Mouse (Mus musculus) lung, postnatal 36 days (tissue): Measurements from ENCODE around the gene Sstr4.

ENCODE experiments used
- DNase-seq: peaks from one replicate; pipeline ENCODE4 v3.0.0; 2022; ENCODE audit warnings: mixed read lengths

Sstr4 gene

DNA sequence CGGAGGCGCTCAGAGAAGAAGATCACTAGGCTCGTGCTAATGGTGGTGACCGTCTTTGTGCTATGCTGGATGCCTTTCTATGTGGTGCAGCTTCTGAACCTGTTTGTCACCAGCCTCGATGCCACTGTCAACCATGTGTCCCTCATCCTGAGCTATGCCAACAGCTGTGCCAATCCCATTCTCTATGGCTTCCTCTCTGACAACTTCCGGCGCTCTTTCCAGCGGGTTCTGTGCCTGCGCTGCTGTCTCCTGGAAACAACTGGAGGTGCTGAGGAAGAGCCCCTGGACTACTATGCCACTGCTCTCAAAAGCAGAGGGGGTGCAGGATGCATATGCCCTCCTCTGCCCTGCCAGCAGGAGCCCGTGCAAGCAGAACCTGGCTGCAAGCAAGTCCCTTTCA, 1.1 kb downstream of the Sstr4 start:
- DNase-seq: no peak

DNA sequence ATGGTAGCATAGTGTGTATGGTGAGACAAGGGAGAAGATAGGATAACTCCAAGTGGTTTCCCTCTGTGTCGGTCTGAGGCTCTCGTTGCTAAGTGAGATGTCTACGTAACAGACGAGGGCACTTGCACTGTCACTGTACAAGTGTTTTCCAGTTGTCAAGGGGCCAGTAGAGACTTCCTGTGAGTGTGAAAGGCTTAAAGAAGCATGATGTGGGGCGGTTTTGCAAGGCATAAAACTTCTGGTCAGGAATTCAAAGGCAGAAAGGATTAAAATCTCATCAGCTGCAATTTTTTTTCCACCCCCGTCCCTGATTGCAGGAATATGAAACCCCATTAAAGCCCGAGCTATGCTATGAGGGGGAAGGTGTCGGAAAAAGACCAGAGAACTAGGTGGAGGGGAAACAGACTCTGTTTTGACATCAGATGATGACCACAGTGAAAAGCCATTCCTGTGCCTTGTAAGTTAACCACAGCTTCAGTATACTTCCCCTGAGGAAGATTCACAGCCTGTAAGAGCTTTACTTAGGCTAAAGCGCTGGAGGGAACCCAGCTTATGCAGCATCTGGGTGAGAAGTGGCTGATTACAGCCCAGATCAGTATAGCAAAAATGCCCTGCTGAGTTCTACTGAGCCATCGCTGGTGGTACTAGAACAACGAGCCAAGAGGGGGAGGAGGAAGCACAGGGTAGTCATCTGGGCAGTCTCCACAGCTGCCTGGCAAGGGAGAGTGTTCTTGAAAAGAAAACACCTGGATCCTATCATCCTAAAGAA, 2.1 kb downstream of the Sstr4 start:
- DNase-seq: peak; percentile 47

DNA sequence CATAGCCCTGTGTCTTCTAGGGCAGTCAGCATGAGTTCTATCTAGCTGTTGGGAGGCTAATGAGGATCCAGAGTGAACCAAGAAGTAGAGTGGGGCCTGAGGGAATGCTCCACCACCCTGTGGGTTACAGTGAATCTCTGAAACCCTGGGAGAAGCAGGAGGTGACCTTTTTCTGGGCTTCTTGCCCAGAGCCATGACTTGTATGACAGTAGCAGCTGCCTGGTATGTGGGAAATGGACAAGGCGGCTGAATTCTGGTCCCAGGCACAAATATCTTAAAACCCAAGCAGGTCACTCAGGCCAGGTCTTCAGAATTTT, 2.6 kb downstream of the Sstr4 start:
- peak; percentile 77 for DNase-seq

DNA sequence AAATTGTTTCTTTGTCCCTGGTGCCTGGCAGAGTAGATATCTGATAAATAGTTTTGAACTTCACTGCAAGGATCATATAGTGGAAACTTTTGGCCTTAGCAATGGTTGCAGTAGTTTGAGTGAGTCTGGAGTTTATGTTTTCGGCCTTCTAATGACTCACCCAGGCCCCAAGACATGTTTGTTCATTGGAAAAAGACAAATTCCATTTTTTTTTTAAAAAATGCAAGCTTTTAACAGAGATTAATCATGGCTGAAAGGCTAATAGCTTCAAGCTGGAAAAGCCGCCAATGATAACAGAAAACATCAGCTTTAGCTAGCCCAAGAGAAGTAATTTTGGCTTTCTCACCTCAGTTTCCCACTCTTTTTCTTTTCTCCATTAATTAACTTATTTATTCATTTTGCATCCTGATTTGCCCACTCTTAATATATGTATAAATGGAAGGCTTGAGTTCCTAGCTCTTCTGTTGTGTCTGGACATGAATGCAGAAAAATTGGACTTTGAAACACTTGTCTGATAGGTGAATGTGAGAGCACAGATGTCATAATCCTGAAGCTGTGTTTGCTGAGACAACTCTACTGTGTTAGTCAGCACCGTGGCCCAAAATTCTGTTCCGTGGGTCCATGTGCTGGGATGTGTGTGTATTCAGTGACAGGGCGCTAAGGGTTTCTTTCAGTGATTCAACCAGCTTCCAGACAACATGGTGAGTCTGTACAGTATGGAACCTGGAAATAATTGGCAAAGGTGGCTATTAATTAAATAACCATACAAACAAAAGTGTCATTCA, 3.9 kb downstream of the Sstr4 start:
- no peak for DNase-seq

DNA sequence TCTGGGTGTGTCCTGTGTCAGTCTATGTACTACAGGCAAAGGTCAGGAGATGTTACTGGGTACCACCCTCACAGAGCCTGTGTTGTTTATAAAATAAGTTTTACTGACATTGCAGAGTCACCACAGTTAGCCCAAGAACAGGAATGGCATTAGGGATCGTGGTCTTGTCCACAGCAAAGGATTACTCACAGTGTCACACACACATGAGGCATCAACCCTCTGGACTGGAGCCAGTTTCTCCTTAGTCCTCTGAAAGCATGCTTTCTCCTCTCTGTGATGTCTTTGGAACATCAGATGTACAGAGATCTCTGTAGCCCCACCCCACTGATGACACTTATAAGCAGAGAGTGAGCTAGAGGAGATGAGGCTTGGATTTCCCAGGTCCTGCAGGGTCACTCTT, 7.1 kb downstream of the Sstr4 start:
- peak; percentile 40 for DNase-seq

DNA sequence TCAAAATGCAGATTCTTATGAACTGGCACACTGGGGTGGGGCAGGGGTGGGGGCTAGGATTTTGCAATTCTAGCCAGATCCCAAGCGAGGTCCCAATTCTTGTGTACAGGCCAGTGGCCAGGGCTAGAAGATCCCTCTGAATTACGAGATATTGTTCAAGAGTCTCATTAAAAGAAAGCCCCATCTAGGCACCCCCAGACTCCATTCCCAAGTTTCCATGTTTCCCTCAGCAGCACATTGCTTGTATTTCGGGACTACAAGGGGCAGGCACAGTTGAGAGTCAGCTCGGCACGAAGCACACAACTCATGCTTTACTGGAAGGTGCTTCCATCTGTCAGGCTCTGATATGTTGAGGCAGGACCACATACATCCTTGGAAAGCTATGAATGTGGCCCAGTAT, 9.8 kb downstream of the Sstr4 start:
- no peak for DNase-seq

DNA sequence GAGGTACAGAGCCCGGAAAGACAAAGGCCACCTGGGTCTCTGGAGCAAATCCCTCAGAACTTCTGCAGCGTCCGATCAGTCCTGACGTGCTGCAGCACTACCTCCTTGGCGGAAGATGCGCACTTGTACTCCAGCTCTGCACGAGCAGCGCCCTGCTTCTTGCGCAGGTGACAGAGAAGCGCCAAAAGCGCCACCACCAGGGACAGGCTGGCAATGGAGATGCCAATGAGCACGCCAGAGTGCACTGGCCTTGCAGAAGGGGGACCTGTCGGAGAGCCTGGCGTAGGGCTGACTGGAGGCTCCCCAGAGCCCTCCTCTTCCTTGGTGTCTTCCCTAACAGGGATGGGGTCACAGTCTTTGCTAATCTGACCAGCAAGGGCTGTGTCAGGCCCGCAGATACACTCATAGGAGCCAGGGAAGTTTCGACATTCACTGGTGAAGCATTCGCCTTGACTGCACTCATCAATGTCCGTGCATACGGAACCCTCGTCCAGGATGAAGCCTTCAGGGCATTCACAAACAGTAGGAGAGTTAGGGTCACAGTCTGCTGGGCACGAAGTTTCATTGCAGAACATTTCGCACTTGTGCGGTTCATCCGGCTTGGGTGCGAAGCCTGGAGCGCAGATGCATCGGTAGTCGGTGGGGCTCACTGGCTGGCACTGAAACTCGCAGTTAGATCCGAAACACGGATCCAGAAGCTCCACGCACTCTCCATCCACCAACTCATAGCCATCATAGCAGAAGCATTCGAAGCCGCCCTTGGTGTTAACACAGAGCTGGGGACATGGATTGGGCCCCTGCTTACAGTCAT, 11.2 kb downstream of the Sstr4 start:
- peak; percentile 78 for DNase-seq

DNA sequence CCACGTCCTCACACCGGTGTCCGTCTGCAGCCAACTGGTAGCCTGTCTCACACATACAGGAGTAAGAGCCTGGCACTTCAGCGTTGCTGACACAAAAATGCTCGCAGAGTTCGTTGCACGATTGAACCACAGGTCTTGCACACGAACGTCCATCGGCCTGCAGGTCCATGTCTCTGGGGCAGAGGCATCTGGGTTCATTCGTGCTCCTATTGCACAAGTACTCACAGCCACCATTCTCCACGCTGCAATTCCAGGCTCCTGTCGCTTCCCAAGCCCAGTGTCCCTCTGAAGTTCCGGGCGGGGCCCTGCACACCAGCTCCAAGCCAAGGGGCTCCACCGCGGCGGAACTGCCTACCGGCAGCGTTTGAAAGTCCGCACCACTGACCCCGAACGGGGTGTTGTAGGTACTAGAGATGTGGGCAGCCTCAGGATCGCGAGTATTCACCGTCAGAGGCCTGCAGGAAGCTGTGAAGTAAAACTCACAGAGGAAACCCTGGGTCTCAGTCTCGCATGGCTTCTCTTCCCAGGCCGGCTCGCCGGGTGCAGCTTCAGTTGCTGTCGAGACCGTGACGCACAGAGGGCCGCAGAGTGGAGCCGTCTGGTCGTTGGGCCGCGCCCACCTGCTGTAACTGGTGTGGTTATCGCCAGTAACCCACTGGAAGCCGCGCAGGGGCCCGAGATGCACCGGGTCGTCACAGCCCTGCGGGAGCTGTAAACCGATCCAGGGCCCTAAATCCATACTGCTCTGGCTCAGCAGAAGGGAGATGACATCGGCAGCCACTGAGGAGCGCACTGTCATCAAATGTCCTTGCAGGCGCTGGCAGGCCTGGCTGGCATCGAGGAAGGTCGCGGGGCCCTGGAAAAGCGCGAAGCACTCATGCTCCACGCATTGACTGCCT, 12.1 kb downstream of the Sstr4 start:
- peak; percentile 67 for DNase-seq

DNA sequence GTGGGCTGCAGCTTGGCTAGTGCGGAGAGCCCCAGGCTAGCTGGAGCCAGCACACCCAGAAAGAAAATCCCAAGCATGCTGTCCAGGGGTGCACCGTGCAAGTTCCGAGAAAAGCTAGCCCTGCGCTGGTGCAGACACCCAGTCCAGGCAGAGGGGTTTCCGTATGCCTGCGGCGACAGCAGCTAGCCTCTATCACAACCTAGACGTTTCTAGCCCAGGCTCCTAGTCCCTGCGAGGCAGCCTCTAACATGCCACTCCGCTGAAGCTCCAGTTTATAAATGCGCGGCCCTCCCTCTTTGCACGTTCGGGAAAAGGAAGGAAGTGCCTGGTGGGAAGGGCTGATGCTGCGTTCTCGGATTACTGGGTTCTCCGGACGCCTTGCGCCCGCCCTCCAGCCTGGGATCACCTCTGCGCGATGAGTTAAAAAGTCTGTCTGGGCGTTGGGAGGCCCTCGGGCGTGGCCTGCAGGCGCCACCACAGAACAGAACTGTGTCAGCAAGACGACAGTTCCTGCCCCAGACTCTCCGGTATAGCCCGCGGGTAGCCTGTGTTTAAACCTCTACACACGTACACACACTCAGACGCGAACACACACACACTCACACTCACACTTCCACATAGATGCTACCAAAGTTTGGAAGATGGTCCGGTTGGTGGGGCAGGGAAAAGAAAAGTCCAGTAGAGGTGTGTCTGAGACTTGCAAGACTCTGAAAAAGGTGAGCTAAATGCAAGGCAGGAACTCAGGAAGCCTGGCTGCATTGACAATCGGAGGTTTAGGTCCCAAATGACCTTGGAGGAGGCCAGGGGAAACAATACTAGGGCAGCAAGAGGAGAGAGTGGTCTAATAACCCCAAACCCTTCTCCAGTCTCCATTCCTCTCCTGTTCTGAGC, 13.0 kb downstream of the Sstr4 start, which contains the start of gene Thbd:
Thbd (minus strand) TSS at position 319 of the 891 bp plus-strand sequence.
- DNase-seq: peak; percentile 94

DNA sequence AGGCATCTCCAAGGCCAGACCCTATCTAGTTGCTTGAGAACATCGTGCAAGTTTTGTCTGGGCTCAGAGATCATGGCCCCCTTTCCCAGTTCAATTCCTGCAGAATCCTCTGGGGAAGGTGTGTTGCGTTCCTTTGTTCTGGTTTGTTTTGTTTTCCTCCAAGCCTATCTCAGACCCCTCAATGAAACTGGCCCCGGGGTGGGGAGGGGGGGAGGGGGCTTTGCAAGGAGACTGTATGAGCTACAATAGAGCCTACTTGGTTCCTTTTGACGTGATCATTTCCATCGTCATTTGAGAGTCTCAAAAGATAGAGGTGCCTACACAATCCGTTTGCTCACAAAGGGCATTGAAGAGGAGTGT, 13.6 kb downstream of the Sstr4 start:
- DNase-seq: no peak

DNA sequence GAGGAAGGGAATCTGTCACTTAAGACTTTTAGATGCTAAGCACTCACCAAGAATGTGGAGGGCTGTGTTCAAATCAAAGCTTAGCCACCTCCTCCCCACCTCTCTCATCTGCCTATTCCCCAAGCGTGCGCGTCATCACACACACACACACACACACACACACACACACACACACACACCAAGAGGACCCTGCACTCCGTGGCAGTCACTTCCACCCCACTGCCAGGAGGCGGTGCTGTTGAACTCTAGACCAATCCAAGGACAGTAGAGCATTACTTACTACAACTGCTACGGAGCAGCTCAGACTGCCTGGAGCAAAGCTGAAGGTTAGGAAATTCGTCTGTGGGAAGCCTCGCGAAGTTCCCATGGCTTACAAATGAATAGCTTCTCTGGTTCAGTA, 14.0 kb downstream of the Sstr4 start:
- DNase-seq: peak; percentile 95

DNA sequence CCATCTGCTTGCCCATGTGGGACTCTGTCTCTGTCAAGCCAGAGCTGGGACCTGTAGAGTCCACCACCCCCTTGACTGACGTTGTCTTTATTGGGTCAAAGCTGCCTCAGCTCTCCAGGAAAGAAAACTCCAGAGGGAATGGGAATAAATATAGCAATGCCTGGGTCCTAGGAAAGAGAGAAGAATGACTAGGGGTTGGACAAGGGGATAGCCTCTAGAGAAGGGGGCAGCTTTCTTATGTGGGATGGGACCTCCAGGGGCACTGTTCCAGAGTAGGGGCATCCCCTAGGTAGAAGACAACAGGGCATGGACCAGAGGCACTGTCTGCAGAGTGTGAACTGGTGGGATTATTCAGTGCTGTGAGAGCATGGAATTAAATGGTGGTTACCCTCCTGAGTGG, 14.7 kb downstream of the Sstr4 start:
- DNase-seq: no peak

DNA sequence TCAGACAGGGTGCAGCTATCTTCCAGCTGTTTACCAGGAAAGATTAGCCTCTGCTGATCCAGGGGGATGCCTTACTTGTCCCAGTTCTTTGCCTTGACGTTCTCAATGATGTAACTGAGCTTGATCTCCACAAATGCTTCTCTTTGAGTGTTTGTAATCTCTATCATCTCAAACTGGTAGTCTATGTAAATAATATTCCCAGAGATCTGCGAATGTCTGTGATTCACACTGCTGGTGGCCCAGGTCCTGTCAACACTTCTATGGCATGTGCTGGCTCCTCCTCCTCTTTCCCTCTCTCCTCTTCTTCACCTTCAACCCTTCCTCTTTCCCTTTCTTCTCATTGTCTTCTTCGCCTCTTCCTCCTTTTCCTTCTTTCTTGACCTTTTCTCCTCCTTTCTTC, 24.0 kb downstream of the Sstr4 start:
- DNase-seq: no peak

DNA sequence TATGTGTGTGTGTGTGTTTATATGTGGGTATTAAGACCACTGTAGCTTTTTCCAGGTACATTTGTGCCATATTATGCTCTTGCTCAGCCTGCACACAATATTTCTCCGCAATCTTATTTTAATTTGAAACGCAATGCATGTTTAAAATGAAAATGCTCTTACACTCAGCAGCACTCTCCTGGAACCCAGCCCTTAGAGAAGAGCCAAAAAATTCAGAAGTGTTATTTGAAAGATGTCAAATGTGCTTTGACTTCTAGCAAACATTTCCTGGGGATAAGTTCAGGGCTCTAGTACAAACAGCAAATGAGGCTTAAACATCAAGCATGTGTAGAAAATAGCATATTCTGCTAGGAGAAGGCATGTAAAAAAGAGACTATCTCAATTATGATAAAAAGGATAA, 24.6 kb downstream of the Sstr4 start:
- no peak for DNase-seq

DNA sequence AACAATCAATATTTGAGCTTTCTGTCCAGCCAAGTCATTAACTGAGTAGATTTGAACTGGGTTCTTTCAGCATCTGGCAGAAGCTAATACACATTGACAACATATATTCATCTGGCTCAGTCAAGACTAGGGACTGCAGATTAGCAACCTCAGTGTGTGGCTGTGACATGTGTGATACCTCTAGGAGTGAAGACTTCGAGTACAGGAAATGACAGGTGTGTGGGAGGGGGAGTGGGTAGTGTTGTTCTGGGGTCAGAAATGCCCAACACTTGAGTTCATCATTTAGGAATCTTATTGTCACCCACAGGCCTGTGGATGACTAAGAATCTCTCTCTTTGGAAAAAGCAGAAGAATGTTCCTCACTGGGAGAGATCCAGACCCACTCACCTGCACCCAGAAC, 26.0 kb downstream of the Sstr4 start:
- DNase-seq: no peak

DNA sequence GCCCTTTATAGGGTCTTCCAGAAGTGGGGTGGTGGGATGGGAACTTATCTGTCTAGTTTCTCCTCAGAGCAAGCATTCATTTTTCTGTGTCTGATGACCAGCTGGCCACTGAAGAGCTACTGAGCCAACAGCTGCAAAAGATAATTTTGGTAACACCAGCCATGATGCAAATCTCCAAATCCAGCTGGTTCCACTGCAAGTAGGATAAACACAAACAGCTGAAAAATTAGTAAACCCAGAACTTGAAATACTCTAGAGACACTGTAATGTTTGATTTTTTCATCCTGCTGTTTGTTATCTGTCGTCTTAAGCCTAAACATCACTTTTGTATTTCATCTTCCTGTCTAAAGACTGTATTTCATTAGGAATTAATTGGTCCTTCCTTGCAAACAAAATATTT, 26.6 kb downstream of the Sstr4 start:
- no peak for DNase-seq

DNA sequence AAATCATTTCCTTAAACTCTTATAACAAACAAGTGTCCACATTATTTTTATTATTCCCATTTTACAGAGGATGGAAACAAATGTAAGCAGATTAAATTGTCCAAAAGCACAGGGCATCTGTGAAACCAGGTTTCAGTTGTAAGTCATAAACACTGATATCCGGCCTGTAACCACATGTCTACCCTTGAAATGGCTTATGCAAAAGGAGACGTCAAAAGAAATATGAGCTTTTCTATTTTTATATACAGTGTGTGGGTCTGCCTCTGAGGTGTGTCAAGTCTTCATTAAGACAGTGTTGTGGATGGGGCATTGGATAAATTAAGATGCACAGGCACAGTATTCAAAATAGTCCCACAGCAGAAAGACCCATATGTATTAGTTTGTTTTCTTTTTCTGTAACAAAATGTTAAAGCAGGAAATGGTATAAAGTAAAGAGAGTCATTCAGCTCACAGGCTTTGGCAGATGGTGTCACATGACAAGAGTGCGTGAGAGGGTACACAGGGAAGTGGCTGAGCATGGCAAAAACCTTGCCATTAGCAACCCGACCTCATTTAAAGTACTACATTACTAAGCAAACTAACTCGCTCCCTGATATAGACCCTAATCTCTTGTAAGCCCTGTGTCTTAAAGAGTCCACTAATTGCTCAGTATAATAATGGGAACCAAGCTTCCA, 30.7 kb downstream of the Sstr4 start:
- no peak for DNase-seq

DNA sequence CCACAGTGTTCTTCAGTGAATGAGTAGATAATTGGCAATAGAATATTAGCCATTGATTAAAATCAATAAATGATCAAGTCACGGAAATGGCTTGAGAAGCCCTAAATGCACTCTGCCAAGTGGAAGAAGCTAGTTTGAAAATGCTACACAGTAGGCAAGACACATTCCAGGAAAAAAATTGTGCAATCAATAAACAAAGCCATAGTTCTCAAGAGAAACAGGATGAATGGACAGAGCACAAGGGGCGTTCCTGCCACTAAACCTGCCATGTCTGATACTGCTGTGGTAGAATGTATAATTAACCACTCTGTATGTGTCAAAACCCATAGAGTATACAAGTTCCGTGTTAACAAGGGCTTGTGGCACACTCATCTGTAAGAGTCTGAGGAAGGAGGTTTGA, 32.4 kb downstream of the Sstr4 start:
- DNase-seq: peak; percentile 33

DNA sequence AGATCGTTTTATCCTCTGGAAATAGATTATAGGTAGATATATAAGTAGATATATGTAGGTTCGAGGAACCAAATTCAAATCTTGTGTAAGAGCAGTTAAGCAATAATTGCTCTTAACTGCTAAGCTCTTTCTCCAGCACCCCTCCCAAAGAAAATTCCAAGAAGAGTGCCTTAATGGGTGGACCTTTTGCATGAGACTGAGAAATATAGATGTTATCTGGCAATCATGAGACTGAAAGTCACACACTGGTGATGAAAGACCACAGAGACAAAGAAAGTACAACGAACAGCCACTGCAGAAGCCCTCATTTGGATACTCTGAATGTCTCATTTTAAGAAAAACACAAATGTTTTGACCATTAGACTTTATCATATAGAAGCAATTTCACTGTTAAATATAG, 33.4 kb downstream of the Sstr4 start:
- peak; percentile 49 for DNase-seq

DNA sequence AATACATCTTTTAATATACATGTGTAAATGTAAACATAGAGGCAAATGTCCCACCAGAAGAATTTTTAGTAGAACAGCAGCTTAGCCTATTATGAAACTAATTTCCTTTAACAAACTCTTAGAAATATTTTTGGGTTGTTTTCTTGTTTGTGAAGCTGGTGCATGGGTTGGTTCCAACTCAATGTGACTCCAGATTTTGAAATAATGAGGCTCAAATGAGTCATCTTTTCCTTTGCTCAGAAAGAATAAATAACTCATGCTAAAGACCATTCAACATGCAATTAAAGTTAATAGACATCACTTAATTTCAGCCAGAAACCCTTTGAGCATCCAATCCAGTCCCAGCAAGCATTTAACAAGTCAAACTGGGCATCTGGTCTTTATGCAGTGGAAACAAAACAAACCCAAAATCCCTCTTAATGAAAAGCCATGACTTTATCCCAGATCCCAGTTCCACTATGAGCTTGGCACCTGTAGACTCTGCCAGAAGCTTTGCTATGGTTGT, 33.9 kb downstream of the Sstr4 start:
- peak; percentile 45 for DNase-seq

DNA sequence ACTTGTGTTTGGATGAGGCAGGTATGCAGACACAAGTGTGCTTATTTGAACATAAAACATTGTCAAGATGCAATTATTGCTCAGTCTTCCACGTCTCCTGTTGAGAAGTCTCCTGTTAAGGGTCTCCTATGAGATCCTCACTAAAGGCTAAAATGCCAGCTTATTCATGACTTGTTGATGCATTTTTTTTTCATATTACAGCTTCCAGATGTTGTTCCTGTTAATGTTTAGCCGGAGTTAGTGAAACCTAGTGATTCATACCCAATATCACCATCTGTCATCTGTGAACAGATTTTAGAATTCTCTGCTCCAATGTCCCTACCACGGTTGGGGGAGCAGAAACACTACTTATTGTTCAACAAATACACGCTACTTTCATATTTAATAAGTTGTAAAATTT, 35.8 kb downstream of the Sstr4 start:
- no peak for DNase-seq
